In the genomic region with DNA sequence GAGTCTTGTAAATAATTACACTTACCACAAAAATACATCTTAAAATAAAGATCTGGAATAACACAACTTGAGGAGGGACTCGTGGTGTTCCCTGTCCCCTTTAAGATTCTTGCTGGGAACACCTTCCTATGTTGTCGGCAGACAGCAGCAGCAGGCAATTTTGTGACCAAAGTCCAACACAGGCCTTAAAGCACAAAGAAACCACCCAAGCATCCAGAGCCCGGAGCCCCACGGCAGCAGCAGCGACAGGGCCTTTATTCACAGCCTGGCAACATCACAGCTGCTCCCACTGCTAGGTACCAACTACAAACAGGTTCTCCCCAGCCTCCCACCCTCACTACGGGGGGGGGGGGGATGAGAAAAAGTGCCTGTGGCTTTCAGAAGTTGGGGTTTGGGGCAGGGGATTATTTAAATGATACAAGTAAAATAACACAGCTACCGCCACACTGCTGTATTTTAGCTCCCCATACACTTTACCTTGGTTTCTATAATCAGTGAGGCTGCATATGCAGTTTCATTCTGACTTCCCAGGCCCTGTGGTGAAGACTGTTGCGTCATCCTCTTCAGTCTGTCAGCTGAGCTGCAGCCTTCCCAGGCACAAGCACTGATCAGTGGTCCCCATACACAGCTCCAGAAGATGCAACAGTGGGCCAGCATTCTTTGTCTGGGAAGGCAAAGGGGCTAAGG, we compare ENCODE assay signal across 15 mouse cellular contexts. TPM values are rescaled to one million over a fixed set of nuclear protein-coding genes. Genes with fewer than 3 reads are reported as not detected.
DNase-seq lines count a peak whose midpoint lies in the region; ATAC-seq and TF ChIP-seq lines count a peak whose summit lies in the region.
"Had no signal": no experiment of that assay in that cellular context is flagged by ENCODE, and none has a peak within 500 bp of the region (broad histone marks: within the 10 kb centered on the region; RNA-seq: fewer than 3 reads in every experiment).

No protein-coding gene starts in this region.

- DNase-seq in heart, postnatal 4 days = no peak
- DNase-seq in 416B (ENCODE audit: low read depth) = peak; percentile 15
- peak; percentile 29 for DNase-seq in embryo, embryonic 10.5 days (ENCODE audit: low spot score)
- DNase-seq in left cerebral cortex, adult 8-10 months (ENCODE audit: low spot score in 2 of 2) = no peak
- DNase-seq in thymus, adult 18-20 months = no peak
- no peak for DNase-seq in spleen, postnatal 14 days (ENCODE audit: low spot score in 2 of 2)
- DNase-seq: lung, postnatal 10 days; thymus, postnatal 36 days had no signal

- no peak overlapping the region for H3K4me2 ChIP-seq in heart, embryonic 14.5 days (ENCODE audit: low read length)
- peak overlapping the region; percentile 50 for H3K4me2 ChIP-seq in intestine, postnatal 0 days (replicated peaks; ENCODE audit: low read depth)
- H3K4me2 ChIP-seq: embryonic facial prominence, embryonic 13.5 days; limb, embryonic 15.5 days had no signal

- no peak for ATAC-seq in heart, embryonic 14.5 days (ENCODE audit: insufficient number of reproducible peaks, insufficient read depth, low FRiP score, low read depth)
- ATAC-seq in intestine, postnatal 0 days = peak; percentile 83

- peak overlapping the region; percentile 42 to 74 for H3K27ac ChIP-seq in heart, embryonic 14.5 days (replicated peaks in 1 of 2; ENCODE audit: control insufficient read depth in 1 of 2, insufficient read depth in 1 of 2, low read depth in 2 of 2, low read length in 2 of 2)
- H3K27ac ChIP-seq in intestine, postnatal 0 days (ENCODE audit: low read depth, low read length) = peak overlapping the region; percentile 41; the same call in 1 of the 2 replicates
- H3K27ac ChIP-seq: embryonic facial prominence, embryonic 13.5 days; limb, embryonic 15.5 days had no signal

- no peaks in the 10 kb centered on the region for H3K36me3 ChIP-seq in heart, embryonic 14.5 days (ENCODE audit: control insufficient read depth, insufficient read depth, low read length)
- no peaks in the 10 kb centered on the region for H3K36me3 ChIP-seq in intestine, postnatal 0 days (ENCODE audit: control insufficient read depth, insufficient read depth)
- H3K36me3 ChIP-seq: embryonic facial prominence, embryonic 13.5 days; limb, embryonic 15.5 days had no signal

- 53% methylated on average over 8 of the region's 8 CpGs for WGBS in heart, embryonic 14.5 days
- 41% methylated on average over 8 of the region's 8 CpGs for WGBS in intestine, postnatal 0 days

- TF ChIP-seq CTCF in intestine, postnatal 0 days (IDR thresholded peaks at IDR 0.05; ENCODE audit: low read depth) = no peak

- peaks cover 19 to 30% of the 10 kb centered on the region in 2 experiments for H3K4me1 ChIP-seq in heart, embryonic 14.5 days (ENCODE audit: control insufficient read depth in 2 of 2, insufficient read depth in 2 of 2, low read length in 2 of 2)
- 0 out of 2 replicates have a peak, but pooled peaks cover 5% of the 10 kb centered on the region for H3K4me1 ChIP-seq in intestine, postnatal 0 days (replicated peaks; ENCODE audit: control insufficient read depth, insufficient read depth, low read length)
- H3K4me1 ChIP-seq: embryonic facial prominence, embryonic 13.5 days; limb, embryonic 15.5 days had no signal

- H3K9ac ChIP-seq in heart, embryonic 14.5 days (ENCODE audit: low read length) = 0 out of 2 replicates have a peak overlapping the region, but pooled peaks have one; percentile 47
- no peak overlapping the region for H3K9ac ChIP-seq in intestine, postnatal 0 days (ENCODE audit: low read depth, low read length)
- H3K9ac ChIP-seq: embryonic facial prominence, embryonic 13.5 days; limb, embryonic 15.5 days had no signal

- H3K9me3 ChIP-seq in heart, embryonic 14.5 days (ENCODE audit: control insufficient read depth, low read length) = no peaks in the 10 kb centered on the region
- no peaks in the 10 kb centered on the region for H3K9me3 ChIP-seq in intestine, postnatal 0 days (ENCODE audit: control insufficient read depth)
- H3K9me3 ChIP-seq: embryonic facial prominence, embryonic 13.5 days; limb, embryonic 15.5 days had no signal

- H3K27me3 ChIP-seq in heart, embryonic 14.5 days (ENCODE audit: control insufficient read depth, insufficient read depth, low read length) = no peaks in the 10 kb centered on the region
- H3K27me3 ChIP-seq in intestine, postnatal 0 days (replicated peaks; ENCODE audit: control insufficient read depth, insufficient read depth, low read length) = no peaks in the 10 kb centered on the region

- H3K4me3 ChIP-seq in heart, embryonic 14.5 days (ENCODE audit: control insufficient read depth in 1 of 2, insufficient read depth in 1 of 2, low read depth in 1 of 2, low read length in 2 of 2) = no peak overlapping the region
- no peak overlapping the region for H3K4me3 ChIP-seq in intestine, postnatal 0 days (ENCODE audit: low read depth, low read length)
- H3K4me3 ChIP-seq: embryonic facial prominence, embryonic 13.5 days; limb, embryonic 15.5 days had no signal

RNA-seq across cellular contexts. Expression of gene Mrpl36, which starts 22.8 kb away (rescaled TPM):
- polyA plus RNA-seq in heart, embryonic 14.5 days (2014; fragmentation: Nextera tagmentation; extraction: Ambion mirVana) = 173 and 176 TPM in 2 replicates
- total RNA-seq in heart, postnatal 4 days (2021) = 10 to 100 TPM; 41.6 to 43.9 TPM
- 117 and 118 TPM in 2 replicates for polyA plus RNA-seq in intestine, postnatal 0 days (2015; fragmentation: Nextera tagmentation; extraction: Ambion mirVana)
- 10 to 100 TPM; 33.1 to 38.6 (median 34.6) TPM for total RNA-seq in left cerebral cortex, adult 8-10 months (2022)

RNA-seq across cellular contexts. Expression of gene Ndufs6, which starts 22.8 kb away (rescaled TPM):
- 792 and 837 TPM in 2 replicates for polyA plus RNA-seq in heart, embryonic 14.5 days (2014; fragmentation: Nextera tagmentation; extraction: Ambion mirVana)
- total RNA-seq in heart, postnatal 4 days (2021) = 100 to 1,000 TPM; 659 to 710 TPM
- polyA plus RNA-seq in intestine, postnatal 0 days (2015; fragmentation: Nextera tagmentation; extraction: Ambion mirVana) = 555 and 577 TPM in 2 replicates
- 100 to 1,000 TPM; 192 to 206 (median 194) TPM for total RNA-seq in left cerebral cortex, adult 8-10 months (2022)

RNA-seq across cellular contexts. Expression of gene Irx4, which starts 45.3 kb away (rescaled TPM):
- polyA plus RNA-seq in heart, embryonic 14.5 days (2014; fragmentation: Nextera tagmentation; extraction: Ambion mirVana) = 43.3 and 47.3 TPM in 2 replicates
- total RNA-seq in heart, postnatal 4 days (2021) = 10 to 100 TPM; 53.3 to 64.3 TPM
- polyA plus RNA-seq in intestine, postnatal 0 days (2015; fragmentation: Nextera tagmentation; extraction: Ambion mirVana) = 0.27 and 0.38 TPM in 2 replicates
- total RNA-seq in left cerebral cortex, adult 8-10 months (2022) = not detected
- total RNA-seq: gastrocnemius, adult 8-10 months; layer of hippocampus, adult 8-10 months; neutrophil, adult 5-6 weeks had no signal

Comparison
In these comparisons a context has a peak if more than half of its experiments do, and no peak if none do; other contexts are left out.
1. DNase-seq: peak in 416B (single experiment) and embryo, embryonic 10.5 days (single experiment); none in heart, postnatal 4 days (single experiment), left cerebral cortex, adult 8-10 months (0 of 2), thymus, adult 18-20 months (0 of 2) and spleen, postnatal 14 days (0 of 2).
2. RNA of gene Irx4, which starts 45.3 kb away (total RNA-seq): 53.3 to 64.3 TPM in heart, postnatal 4 days; not detected in left cerebral cortex, adult 8-10 months; every median in the first group is over 10 times any median in the second.